Mouse (Mus musculus) ES-Bruce4 (cell line): Measurements from ENCODE around the gene Sh3bgrl3. TPM values are rescaled to one million over a fixed set of nuclear protein-coding genes. Genes with fewer than 3 reads are reported as not detected.

ENCODE experiments used
- H3K27ac ChIP-seq: 2 replicates; pipeline ENCODE4 v1.5.1; 2012; ENCODE audit warnings: low read length, inconsistent platforms; ENCODE audit not compliant: insufficient read depth
- H3K27me3 ChIP-seq: 2 replicates; pipeline ENCODE4 v1.6.1; 2012; ENCODE audit warnings: mild to moderate bottlenecking, low read length, inconsistent platforms; ENCODE audit not compliant: control insufficient read depth, poor library complexity, insufficient read depth, severe bottlenecking
- H3K36me3 ChIP-seq: 2 replicates; pipeline ENCODE4 v1.6.1; 2012; ENCODE audit warnings: inconsistent platforms, mild to moderate bottlenecking, low read length, moderate library complexity; ENCODE audit not compliant: control insufficient read depth, poor library complexity, insufficient read depth, severe bottlenecking
- H3K4me1 ChIP-seq: one replicate; pipeline ENCODE4 v1.8.1; 2011; ENCODE audit warnings: low read length; ENCODE audit not compliant: control insufficient read depth, insufficient read depth
- H3K4me3 ChIP-seq: 2 replicates; pipeline ENCODE4 v1.5.1; 2011; ENCODE audit warnings: low read depth, mild to moderate bottlenecking, low read length
- H3K9ac ChIP-seq: 2 replicates; pipeline ENCODE4 v1.6.1; 2012; ENCODE audit warnings: low read depth, mild to moderate bottlenecking, inconsistent platforms; ENCODE audit not compliant: poor library complexity, severe bottlenecking
- H3K9me3 ChIP-seq: replicated peaks from 2 replicates; pipeline ENCODE4 v1.6.1; 2012; ENCODE audit warnings: mild to moderate bottlenecking, low read length, inconsistent platforms; ENCODE audit not compliant: control insufficient read depth, poor library complexity, insufficient read depth, severe bottlenecking
- CTCF ChIP-seq: IDR thresholded peaks from one replicate; pipeline ENCODE4 v1.8.1; 2011; ENCODE audit warnings: low read depth, low read length
- EP300 ChIP-seq: IDR thresholded peaks from 2 replicates; pipeline ENCODE4 v1.6.1; 2011; ENCODE audit warnings: low read depth, low read length; ENCODE audit not compliant: insufficient read depth
- POLR2A ChIP-seq: IDR thresholded peaks from one replicate; pipeline ENCODE4 v1.8.1; 2011; ENCODE audit warnings: low read length; ENCODE audit not compliant: insufficient read depth
- polyA plus RNA-seq: library from polyadenylated mRNA; stranded (reverse); fragments of >200 nt; gene quantifications from 2 replicates; pipeline ENCODE4 v1.2.4, GENCODE M21; 2011; ENCODE audit warnings: low read depth; ENCODE audit not compliant: missing spikeins, insufficient read depth, insufficient read length

Sh3bgrl3 gene
- polyA plus RNA-seq, 1 experiment = 106 TPM

- TF ChIP-seq POLR2A = no peak
- no peak for TF ChIP-seq EP300
- TF ChIP-seq CTCF = peak; percentile 90
- Histone ChIP-seq H3K4me3 (no peak overlapping the region), H3K27me3 (no peaks in the 10 kb centered on the region), H3K4me1 (peaks cover 2% of the 10 kb centered on the region), H3K9ac (no peak overlapping the region), H3K9me3 (no peaks in the 10 kb centered on the region), H3K36me3 (no peaks in the 10 kb centered on the region), H3K27ac (no peak overlapping the region)
These were observed 36.0 kb downstream of the Sh3bgrl3 start for GRCm38 (mm10) chr4:134092382-134093288.

DNA sequence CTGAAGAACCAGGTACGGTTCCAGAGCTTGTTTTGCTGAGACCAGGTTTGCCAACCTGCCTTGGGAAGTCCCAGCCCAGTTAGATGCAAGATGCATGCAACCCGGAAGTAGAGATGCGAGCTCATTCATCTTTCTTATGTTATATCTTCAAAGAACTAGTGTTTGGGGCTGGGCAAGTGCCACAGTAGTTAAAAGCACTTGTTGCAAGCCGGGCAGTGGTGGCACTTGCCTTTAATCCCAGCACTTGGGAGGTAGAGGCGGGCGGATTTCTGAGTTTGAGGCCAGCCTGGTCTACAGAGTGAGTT is 37.4 kb downstream of the Sh3bgrl3 start:
- Histone ChIP-seq H3K9ac (no peak overlapping the region), H3K27me3 (no peaks in the 10 kb centered on the region), H3K36me3 (no peaks in the 10 kb centered on the region), H3K4me1 (peaks cover 2% of the 10 kb centered on the region), H3K4me3 (no peak overlapping the region), H3K27ac (no peak overlapping the region), H3K9me3 (no peaks in the 10 kb centered on the region)
- TF ChIP-seq EP300 = no peak
- TF ChIP-seq POLR2A = no peak
- TF ChIP-seq CTCF = no peak

- Histone ChIP-seq H3K27me3 (no peaks in the 10 kb centered on the region), H3K4me3 (no peak overlapping the region), H3K9me3 (no peaks in the 10 kb centered on the region), H3K27ac (no peak overlapping the region), H3K4me1 (peaks cover 2% of the 10 kb centered on the region), H3K36me3 (no peaks in the 10 kb centered on the region), H3K9ac (no peak overlapping the region)
- no peak for TF ChIP-seq EP300
- no peak for TF ChIP-seq CTCF
- no peak for TF ChIP-seq POLR2A
These were observed 37.9 kb downstream of the Sh3bgrl3 start for GRCm38 (mm10) chr4:134090521-134091224.

DNA sequence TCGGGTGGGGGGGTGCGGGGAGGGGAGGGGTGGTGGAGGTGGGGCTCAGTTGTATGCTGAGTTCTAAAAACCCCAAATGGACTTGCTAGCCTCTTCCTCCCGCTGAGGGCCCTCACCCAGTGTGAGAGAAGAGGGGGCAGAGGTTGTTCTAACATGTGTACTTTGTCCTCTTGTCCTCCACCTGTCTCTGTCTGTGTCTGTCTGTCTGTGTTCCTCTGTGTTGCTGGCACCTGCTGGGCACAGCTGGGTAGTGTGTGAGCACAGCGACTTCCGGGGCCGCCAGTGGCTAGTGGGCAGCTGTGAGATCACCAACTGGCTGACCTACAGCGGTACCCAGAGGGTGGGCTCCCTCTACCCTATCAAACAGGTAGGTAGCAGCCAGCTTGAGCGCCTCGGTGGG is 39.6 kb downstream of the Sh3bgrl3 start:
- no peaks in the 10 kb centered on the region for H3K36me3 ChIP-seq
- H3K9me3 ChIP-seq = peaks cover 5% of the 10 kb centered on the region; the same call in 1 of the 2 replicates
- TF ChIP-seq POLR2A (no peak), CTCF (no peak), EP300 (no peak)
- no peak overlapping the region for H3K9ac ChIP-seq
- H3K27ac ChIP-seq = no peak overlapping the region
- H3K4me1 ChIP-seq = no peaks in the 10 kb centered on the region
- no peaks in the 10 kb centered on the region for H3K27me3 ChIP-seq
- H3K4me3 ChIP-seq = no peak overlapping the region

DNA sequence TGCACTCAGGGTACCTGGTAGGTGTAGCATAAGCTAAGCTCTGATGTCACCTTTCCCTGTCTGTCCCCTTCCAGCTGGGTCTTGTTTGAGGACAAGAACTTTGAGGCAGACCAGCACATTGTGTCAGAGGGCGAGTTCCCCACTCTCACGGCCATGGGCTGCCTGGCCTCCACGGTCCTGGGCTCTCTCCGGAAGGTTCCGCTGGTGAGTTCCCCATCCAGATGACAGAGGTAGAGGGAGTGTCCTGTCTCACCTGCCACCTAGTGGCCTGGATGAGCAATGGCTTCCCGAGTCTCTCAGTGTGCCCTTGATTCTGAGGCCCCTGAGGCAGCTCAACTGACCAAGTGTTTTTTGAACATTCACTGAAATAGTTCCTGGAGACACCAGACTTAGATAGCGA is 41.2 kb downstream of the Sh3bgrl3 start:
- H3K27ac ChIP-seq = no peak overlapping the region

DNA sequence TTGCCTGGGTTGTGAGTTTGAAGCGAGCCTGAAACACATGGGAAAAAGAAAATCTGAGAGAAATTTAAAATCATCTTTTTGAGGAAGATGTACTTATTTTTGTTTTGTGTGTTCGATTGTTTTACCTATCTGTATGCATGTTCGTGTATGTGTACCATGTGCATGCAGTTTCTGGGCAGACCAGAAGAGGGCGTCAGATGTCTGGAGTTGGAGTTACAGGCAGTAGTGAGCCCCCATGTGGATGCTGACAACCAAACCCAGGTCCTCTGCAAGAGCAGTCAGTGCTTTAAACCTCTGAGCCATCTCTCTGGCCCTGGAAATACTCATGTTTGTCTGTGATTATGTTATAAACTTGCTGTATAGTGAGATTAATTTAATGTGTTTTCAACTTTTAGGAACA is 43.6 kb downstream of the Sh3bgrl3 start:
- H3K27me3 ChIP-seq = no peaks in the 10 kb centered on the region
- H3K9me3 ChIP-seq = peaks cover 5% of the 10 kb centered on the region; the same call in 1 of the 2 replicates
- peaks cover 1% of the 10 kb centered on the region for H3K4me1 ChIP-seq
- TF ChIP-seq POLR2A = no peak
- TF ChIP-seq CTCF = peak; percentile 55
- no peak overlapping the region for H3K4me3 ChIP-seq
- no peaks in the 10 kb centered on the region for H3K36me3 ChIP-seq
- H3K9ac ChIP-seq = no peak overlapping the region
- no peak overlapping the region for H3K27ac ChIP-seq

More for the DNA sequence above, 41.2 kb downstream of the Sh3bgrl3 start:
- H3K9ac ChIP-seq = no peak overlapping the region
- H3K27me3 ChIP-seq = no peaks in the 10 kb centered on the region
- no peak overlapping the region for H3K4me3 ChIP-seq
- no peaks in the 10 kb centered on the region for H3K36me3 ChIP-seq
- H3K9me3 ChIP-seq = peaks cover 5% of the 10 kb centered on the region; the same call in 1 of the 2 replicates
- peaks cover 1% of the 10 kb centered on the region for H3K4me1 ChIP-seq
- peak; percentile 88 for TF ChIP-seq CTCF
- no peak for TF ChIP-seq POLR2A
- TF ChIP-seq EP300 = no peak
